ENCODE assay signal across 9 mouse cellular contexts in genomic region chr2:159755541-159756011, GRCm38 (mm10).
DNase-seq lines count a peak whose midpoint lies in the region; ATAC-seq lines count a peak whose summit lies in the region.
"Had no signal": no experiment of that assay in that cellular context is flagged by ENCODE, and none has a peak within 500 bp of the region (broad histone marks: within the 10 kb centered on the region; RNA-seq: fewer than 3 reads in every experiment).

No protein-coding gene starts in this region.

- intact Hi-C loops in heart, postnatal 10 days (cut with DNase I) = no loop called here

- 0 out of 2 replicates have a peak overlapping the region, but pooled peaks have one; percentile 12 for H3K4me2 ChIP-seq in kidney, embryonic 15.5 days
- peak overlapping the region; percentile 30; the same call in 1 of the 2 replicates for H3K4me2 ChIP-seq in limb, embryonic 13.5 days (replicated peaks)

- no peaks in the 10 kb centered on the region for H3K27me3 ChIP-seq in kidney, embryonic 15.5 days
- H3K27me3 ChIP-seq in limb, embryonic 13.5 days = no peaks in the 10 kb centered on the region
- H3K27me3 ChIP-seq: megakaryocyte, embryonic 14.5 days had no signal

- no peak overlapping the region for H3K4me3 ChIP-seq in kidney, embryonic 15.5 days (replicated peaks)
- H3K4me3 ChIP-seq in limb, embryonic 13.5 days = no peak overlapping the region
- H3K4me3 ChIP-seq: megakaryocyte, embryonic 14.5 days had no signal

- ATAC-seq in kidney, embryonic 15.5 days (replicated peaks; ENCODE audit: low FRiP score) = peak; percentile 83
- no peak for ATAC-seq in limb, embryonic 13.5 days (ENCODE audit: low FRiP score, low read depth)

- WGBS in kidney, embryonic 15.5 days = 17% methylated on average over 7 of the region's 7 CpGs
- WGBS in limb, embryonic 13.5 days = 27% methylated on average over 7 of the region's 7 CpGs

- no peaks in the 10 kb centered on the region for H3K36me3 ChIP-seq in kidney, embryonic 15.5 days
- H3K36me3 ChIP-seq in limb, embryonic 13.5 days = no peaks in the 10 kb centered on the region

- no peak overlapping the region for H3K27ac ChIP-seq in kidney, embryonic 15.5 days
- no peak overlapping the region for H3K27ac ChIP-seq in limb, embryonic 13.5 days

- peak; percentile 24 to 25 for DNase-seq in heart, postnatal 10 days
- DNase-seq in heart, postnatal 4 days = no peak
- DNase-seq in fibroblast of lung, adult 2 months (ENCODE audit: low read depth) = peak; percentile 79
- peak; percentile 28 for DNase-seq in retina, postnatal 7 days (ENCODE audit: low read depth, low spot score)
- DNase-seq in spleen, postnatal 10 days (ENCODE audit: low spot score in 2 of 2) = no peak
- DNase-seq in testis, postnatal 10 days (ENCODE audit: low spot score) = no peak

- no peaks in the 10 kb centered on the region for H3K9me3 ChIP-seq in kidney, embryonic 15.5 days (replicated peaks)
- no peaks in the 10 kb centered on the region for H3K9me3 ChIP-seq in limb, embryonic 13.5 days

- H3K4me1 ChIP-seq in kidney, embryonic 15.5 days = peaks cover 13% of the 10 kb centered on the region; the same call in 1 of the 2 replicates
- H3K4me1 ChIP-seq in limb, embryonic 13.5 days = peaks cover 7% of the 10 kb centered on the region; the same call in 1 of the 2 replicates
- H3K4me1 ChIP-seq: megakaryocyte, embryonic 14.5 days had no signal

- no peak overlapping the region for H3K9ac ChIP-seq in kidney, embryonic 15.5 days
- H3K9ac ChIP-seq in limb, embryonic 13.5 days = no peak overlapping the region

Comparison
In these comparisons a context has a peak if more than half of its experiments do, and no peak if none do; other contexts are left out.
1. DNase-seq: peak in heart, postnatal 10 days (2 of 2), fibroblast of lung, adult 2 months (single experiment) and retina, postnatal 7 days (single experiment); none in heart, postnatal 4 days (single experiment), spleen, postnatal 10 days (0 of 2) and testis, postnatal 10 days (single experiment).